Mouse (Mus musculus): Measurements from ENCODE around the gene Gucd1. TPM values are rescaled to one million over a fixed set of nuclear protein-coding genes. Genes with fewer than 3 reads are reported as not detected.

The Gucd1 gene
- polyA plus RNA-seq, 1 experiment from 2014 or later = 25.0 TPM

DNA sequence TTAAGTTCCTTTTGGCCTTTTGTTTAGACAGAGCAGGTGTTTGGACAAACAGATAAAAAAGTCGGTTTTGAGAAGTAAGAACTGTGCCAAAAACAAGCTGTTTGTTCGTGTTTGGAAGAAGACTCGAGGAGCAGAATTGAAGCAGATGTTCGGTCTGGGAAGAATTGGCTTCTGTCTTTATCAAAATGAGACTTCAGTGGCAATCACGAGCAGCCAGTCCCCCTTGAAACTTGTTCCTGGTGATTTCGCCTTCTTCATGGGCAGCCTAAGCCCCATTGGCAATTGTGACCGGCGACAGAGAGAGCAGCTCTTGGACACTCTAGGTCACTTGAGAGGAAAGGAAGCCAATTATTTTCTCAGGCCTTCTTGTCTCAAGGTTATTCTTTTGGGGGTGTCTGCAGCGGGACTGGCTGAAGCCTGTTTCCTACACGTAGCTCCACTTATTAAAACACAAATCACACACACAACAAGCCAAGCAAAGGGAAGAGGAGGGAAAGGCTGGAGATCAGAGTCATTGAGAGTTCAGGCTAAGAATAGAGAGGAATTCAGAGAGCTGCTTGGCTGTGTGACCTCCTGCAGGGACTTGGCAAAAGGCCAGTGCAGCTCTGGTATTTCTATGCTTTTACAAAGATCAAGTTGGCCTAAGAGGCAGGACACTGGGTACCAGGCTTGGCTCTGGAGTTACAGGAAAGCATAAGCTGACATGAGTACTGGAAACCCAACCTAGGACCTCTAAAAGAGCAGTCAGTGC lies 66.6 kb downstream of the Gucd1 start:
- H3K4me3 ChIP-seq = no peak overlapping the region
- no peak overlapping the region for H3K27ac ChIP-seq
- H3K9me3 ChIP-seq = no peaks in the 10 kb centered on the region
- peak; percentile 77 for ATAC-seq (ENCODE audit: low FRiP score, low read depth)
- 46% methylated on average over 10 of the region's 10 CpGs for WGBS
- H3K9ac ChIP-seq = no peak overlapping the region
- peaks cover 17% of the 10 kb centered on the region for H3K4me1 ChIP-seq
- H3K4me2 ChIP-seq (replicated peaks) = no peak overlapping the region
- H3K27me3 ChIP-seq (replicated peaks) = no peaks in the 10 kb centered on the region
- H3K36me3 ChIP-seq = no peaks in the 10 kb centered on the region

DNA sequence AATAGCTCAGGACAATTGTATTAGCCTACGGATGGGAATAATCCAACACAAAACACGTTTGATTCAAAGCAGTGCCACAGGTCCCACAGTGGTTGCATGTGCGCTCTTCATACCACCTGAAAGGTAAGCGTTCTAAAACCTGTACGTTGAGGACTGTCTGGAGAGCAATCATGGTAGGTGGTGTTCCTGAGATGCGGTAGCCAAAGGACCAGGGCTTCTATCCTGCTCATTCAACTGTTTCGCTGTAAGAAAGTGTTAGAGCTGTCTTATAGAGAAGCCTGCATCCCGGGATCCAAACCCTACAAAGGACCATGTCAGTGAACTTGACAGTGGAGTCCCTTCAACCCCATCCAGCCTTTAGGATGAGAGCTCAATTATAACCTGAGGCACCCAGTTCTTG lies 67.4 kb downstream of the Gucd1 start:
- H3K27ac ChIP-seq = no peak overlapping the region
- 93% methylated on average over 8 of the region's 8 CpGs for WGBS
- no peak overlapping the region for H3K4me3 ChIP-seq
- H3K9ac ChIP-seq = no peak overlapping the region
- H3K9me3 ChIP-seq = no peaks in the 10 kb centered on the region
- no peaks in the 10 kb centered on the region for H3K27me3 ChIP-seq (replicated peaks)
- no peaks in the 10 kb centered on the region for H3K36me3 ChIP-seq
- no peak overlapping the region for H3K4me2 ChIP-seq (replicated peaks)
- H3K4me1 ChIP-seq = peaks cover 17% of the 10 kb centered on the region
- no peak for ATAC-seq (ENCODE audit: low FRiP score, low read depth)

DNA sequence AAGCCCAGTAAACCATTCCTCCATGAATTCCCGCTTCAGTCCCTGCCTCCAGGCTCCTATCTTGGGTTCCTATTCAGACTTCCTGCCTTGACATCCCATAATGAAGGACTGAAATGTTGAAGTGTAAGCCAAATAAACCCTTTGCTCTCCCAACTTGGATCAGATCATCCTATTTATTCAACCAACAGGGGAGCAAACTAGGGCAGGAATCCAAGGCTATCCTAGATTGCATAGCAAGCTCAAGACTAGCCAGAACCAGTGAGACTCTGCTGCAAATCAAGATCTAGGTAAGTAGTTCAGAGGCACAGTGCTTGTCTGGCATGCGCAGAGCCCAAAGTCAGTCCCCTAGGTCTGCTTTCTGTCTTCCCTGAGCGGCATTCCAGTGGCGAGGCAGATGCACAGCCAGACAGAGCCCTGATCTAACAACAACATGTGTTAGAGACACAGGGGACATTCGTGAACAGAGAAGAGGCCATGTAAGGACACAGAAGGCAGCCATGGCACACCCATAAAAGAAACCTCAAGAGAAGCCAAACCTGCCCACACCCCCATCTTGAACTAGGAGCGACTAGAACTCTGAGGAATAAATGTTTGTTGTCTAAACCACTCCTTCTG lies 68.9 kb downstream of the Gucd1 start:
- H3K4me3 ChIP-seq = no peak overlapping the region
- WGBS = 80% methylated on average over 6 of the region's 6 CpGs
- no peaks in the 10 kb centered on the region for H3K9me3 ChIP-seq
- no peak overlapping the region for H3K9ac ChIP-seq
- H3K27me3 ChIP-seq (replicated peaks) = no peaks in the 10 kb centered on the region
- H3K4me2 ChIP-seq (replicated peaks) = no peak overlapping the region
- no peaks in the 10 kb centered on the region for H3K36me3 ChIP-seq
- no peak for ATAC-seq (ENCODE audit: low FRiP score, low read depth)
- no peak overlapping the region for H3K27ac ChIP-seq
- peaks cover 17% of the 10 kb centered on the region for H3K4me1 ChIP-seq

DNA sequence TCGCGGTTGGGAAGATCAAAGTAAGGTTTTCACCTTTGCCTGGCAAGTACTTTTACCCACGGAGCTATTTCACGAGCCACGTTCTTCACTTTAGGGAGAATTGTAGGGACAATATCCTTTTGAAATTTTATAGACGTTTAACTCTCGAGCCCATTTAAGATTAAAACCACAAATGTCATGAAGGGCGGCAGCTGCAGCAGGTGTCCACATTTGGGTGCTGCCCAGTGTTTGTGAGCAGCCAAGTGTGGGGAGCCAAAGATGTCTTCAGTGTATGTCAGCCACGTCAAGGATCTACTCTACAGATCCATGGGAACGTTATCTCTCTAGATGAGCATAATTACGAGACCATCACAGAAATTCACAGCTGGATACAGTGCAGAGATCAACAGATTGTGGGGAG lies 70.3 kb downstream of the Gucd1 start:
- no peak for ATAC-seq (ENCODE audit: low FRiP score, low read depth)
- Histone ChIP-seq H3K4me2 (replicated peaks) (no peak overlapping the region), H3K36me3 (no peaks in the 10 kb centered on the region), H3K9ac (no peak overlapping the region), H3K9me3 (no peaks in the 10 kb centered on the region), H3K4me1 (peaks cover 17% of the 10 kb centered on the region), H3K4me3 (no peak overlapping the region), H3K27me3 (replicated peaks) (no peaks in the 10 kb centered on the region), H3K27ac (no peak overlapping the region)
- WGBS = 84% methylated on average over 11 of the region's 11 CpGs

DNA sequence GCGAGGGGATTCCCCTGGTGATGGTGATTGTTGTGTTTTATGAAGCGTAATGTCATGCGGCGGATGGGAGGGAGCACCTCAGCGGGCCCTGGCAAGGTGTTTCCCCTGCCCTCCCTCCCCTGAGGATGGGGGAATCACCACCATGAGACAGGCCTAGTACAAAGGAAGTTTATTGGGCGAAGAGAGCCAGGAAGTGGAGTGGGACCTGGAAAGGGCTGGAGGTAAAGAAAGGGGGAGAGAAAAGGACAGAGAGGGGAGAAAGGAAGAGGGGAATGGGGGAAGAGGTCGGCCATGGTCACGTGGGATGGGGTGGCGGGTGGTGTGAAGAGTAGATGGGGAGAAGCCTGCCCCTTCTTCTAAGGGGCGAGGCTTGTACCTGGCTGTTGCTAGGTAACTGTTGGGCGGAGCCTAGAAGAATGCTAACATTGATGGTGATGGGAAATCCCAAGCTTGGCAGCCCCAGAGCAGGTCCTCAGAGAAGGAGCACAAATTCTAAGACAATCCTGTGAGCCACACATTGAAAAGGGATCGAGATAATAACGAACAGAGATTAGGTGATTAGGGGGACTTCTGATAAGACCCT lies 71.2 kb downstream of the Gucd1 start:
- Histone ChIP-seq H3K4me3 (no peak overlapping the region), H3K4me2 (replicated peaks) (no peak overlapping the region), H3K9me3 (no peaks in the 10 kb centered on the region), H3K4me1 (peaks cover 13% of the 10 kb centered on the region), H3K27me3 (replicated peaks) (no peaks in the 10 kb centered on the region), H3K36me3 (no peaks in the 10 kb centered on the region), H3K9ac (no peak overlapping the region), H3K27ac (no peak overlapping the region)
- 71% methylated on average over 13 of the region's 13 CpGs for WGBS
- ATAC-seq (ENCODE audit: low FRiP score, low read depth) = no peak

DNA sequence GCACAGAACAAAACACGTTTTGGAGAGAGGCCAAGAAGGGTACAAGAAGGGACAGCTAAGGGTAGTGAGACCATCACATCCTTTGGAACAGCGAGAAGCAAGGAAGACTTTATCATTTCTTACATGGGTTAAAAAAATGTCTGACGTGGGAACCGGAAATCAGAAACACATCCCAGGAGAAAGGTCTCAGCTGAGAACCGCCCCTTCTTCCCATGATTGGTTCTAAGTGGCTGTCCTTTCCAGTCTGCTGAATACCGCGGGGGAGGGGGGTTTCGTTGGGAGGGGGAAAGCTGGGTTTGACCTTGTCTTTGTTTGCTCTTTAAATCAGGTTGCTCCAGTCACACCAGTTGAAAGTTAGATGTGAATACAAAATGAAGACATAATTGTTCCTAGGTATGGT lies 72.7 kb downstream of the Gucd1 start:
- Histone ChIP-seq H3K36me3 (no peaks in the 10 kb centered on the region), H3K4me1 (no peaks in the 10 kb centered on the region; the same call in 1 of the 2 replicates), H3K27ac (no peak overlapping the region), H3K4me3 (no peak overlapping the region), H3K9ac (no peak overlapping the region), H3K9me3 (no peaks in the 10 kb centered on the region), H3K4me2 (replicated peaks) (no peak overlapping the region), H3K27me3 (replicated peaks) (no peaks in the 10 kb centered on the region)
- ATAC-seq (ENCODE audit: low FRiP score, low read depth) = no peak
- 65% methylated on average over 8 of the region's 8 CpGs for whole genome bisulfite sequencing

DNA sequence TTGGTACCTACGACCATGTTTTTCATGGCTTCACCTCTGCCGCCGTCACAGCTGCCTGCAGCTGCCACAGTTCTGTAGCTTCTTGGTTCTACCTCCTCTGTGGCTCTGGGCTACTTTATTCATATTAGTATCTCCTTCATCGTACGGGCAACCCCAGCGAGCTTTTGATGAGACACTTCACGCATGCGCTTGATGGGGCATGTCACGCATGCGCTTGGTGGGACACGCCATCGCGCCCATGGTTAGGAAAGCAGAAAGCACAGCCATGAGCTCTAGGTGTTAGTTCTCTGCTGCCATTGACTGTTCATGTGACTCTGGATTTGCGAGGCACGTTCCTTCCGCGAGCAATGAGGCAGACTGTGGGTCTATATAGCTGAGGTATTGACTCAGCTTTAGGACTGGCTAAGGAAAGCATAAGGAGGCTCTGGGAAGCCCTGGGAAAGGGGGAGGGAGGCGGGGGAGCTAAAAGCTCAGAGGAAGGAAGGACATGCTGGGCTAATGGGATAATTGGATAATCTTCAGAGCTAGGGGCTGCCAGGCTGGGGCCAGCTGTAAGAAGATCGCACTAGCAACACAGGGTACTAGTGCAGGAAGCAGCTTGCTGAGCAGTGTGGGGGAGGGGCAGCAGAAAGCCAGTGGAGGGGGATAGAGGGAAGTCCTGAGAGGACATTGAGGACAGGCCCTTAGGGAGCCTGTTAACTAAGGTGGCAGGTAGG lies 73.5 kb downstream of the Gucd1 start:
- Histone ChIP-seq H3K27me3 (replicated peaks) (no peaks in the 10 kb centered on the region), H3K4me2 (replicated peaks) (no peak overlapping the region), H3K9me3 (no peaks in the 10 kb centered on the region), H3K27ac (no peak overlapping the region), H3K36me3 (no peaks in the 10 kb centered on the region), H3K9ac (no peak overlapping the region), H3K4me1 (no peaks in the 10 kb centered on the region; the same call in 1 of the 2 replicates), H3K4me3 (no peak overlapping the region)
- 76% methylated on average over 19 of the region's 19 CpGs for WGBS
- ATAC-seq (ENCODE audit: low FRiP score, low read depth) = peak; percentile 48; the same call in 1 of the 2 replicates

DNA sequence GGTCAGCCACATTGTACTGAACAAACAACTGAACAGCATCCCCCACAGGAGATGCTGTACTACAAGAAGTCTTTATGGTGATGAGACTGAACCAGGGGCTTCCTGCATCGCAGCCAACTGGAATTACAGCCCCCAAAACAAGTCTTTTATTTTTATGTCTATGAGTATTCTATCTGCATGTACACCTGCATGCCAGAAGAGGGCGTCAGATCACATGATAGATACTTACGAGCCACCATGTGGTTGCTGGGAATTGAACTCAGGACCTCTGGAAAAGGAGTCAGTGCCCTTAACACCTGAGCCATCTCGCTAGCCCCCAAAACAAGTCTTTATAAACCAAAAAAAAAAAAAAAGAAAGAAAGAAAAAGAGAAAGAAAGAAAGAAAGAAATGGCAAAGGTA lies 74.8 kb downstream of the Gucd1 start:
- Histone ChIP-seq H3K4me2 (replicated peaks) (no peak overlapping the region), H3K27me3 (replicated peaks) (no peaks in the 10 kb centered on the region), H3K9ac (no peak overlapping the region), H3K27ac (no peak overlapping the region), H3K4me1 (peaks cover 4% of the 10 kb centered on the region; the same call in 1 of the 2 replicates), H3K36me3 (no peaks in the 10 kb centered on the region), H3K9me3 (no peaks in the 10 kb centered on the region), H3K4me3 (no peak overlapping the region)
- no peak for ATAC-seq (ENCODE audit: low FRiP score, low read depth)
- 82% methylated on average over 4 of the region's 4 CpGs for WGBS

DNA sequence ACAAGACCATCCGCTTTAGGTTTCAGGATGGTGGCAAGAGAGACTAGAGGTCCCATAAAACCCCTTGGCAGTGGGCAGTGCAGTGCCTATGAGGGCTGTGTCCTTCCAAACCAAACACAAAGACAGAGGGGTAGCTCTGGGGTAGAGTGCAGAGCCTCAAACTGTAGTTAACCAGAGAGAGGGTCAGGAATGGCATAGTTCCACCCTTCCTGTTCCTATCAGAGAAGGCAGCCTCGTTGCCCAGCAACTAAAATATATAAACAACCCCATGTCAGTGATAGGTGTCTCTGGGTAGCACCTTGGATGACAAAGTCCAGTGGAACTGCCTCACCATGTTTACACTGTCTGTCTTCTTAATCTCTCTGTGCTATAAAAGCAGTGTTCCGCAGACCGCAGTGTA lies 76.0 kb downstream of the Gucd1 start:
- no peak for ATAC-seq (ENCODE audit: low FRiP score, low read depth)
- H3K4me2 ChIP-seq (replicated peaks) = no peak overlapping the region
- no peak overlapping the region for H3K9ac ChIP-seq
- WGBS = 84% methylated on average over 4 of the region's 4 CpGs
- peaks cover 9% of the 10 kb centered on the region; the same call in 1 of the 2 replicates for H3K4me1 ChIP-seq
- H3K9me3 ChIP-seq = no peaks in the 10 kb centered on the region
- H3K27ac ChIP-seq = no peak overlapping the region
- H3K27me3 ChIP-seq (replicated peaks) = no peaks in the 10 kb centered on the region
- H3K36me3 ChIP-seq = no peaks in the 10 kb centered on the region
- H3K4me3 ChIP-seq = no peak overlapping the region

DNA sequence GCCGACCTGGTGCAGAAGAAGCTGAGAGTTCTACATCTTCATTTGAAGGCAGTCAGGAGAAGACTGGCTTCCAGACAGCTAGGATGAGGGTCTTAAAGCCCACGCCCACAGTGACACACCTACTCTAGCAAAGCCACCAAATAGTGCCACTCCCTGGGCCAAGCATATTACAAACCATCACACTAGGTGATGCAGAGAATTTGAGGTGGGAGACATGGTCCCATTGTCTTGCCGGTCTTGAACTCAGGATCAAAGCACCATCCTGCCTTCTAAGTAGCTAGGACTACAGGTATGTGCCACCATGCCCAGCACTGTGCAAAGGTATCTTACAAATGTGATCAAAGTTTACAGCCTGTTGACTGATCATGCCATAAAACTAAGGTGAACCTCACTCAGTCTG lies 77.0 kb downstream of the Gucd1 start:
- H3K4me3 ChIP-seq = no peak overlapping the region
- no peaks in the 10 kb centered on the region for H3K27me3 ChIP-seq (replicated peaks)
- no peak for ATAC-seq (ENCODE audit: low FRiP score, low read depth)
- no peaks in the 10 kb centered on the region for H3K9me3 ChIP-seq
- H3K27ac ChIP-seq = no peak overlapping the region
- H3K4me2 ChIP-seq (replicated peaks) = no peak overlapping the region
- WGBS = 85% methylated on average over 3 of the region's 3 CpGs
- peaks cover 9% of the 10 kb centered on the region; the same call in 1 of the 2 replicates for H3K4me1 ChIP-seq
- H3K36me3 ChIP-seq = no peaks in the 10 kb centered on the region
- H3K9ac ChIP-seq = no peak overlapping the region

DNA sequence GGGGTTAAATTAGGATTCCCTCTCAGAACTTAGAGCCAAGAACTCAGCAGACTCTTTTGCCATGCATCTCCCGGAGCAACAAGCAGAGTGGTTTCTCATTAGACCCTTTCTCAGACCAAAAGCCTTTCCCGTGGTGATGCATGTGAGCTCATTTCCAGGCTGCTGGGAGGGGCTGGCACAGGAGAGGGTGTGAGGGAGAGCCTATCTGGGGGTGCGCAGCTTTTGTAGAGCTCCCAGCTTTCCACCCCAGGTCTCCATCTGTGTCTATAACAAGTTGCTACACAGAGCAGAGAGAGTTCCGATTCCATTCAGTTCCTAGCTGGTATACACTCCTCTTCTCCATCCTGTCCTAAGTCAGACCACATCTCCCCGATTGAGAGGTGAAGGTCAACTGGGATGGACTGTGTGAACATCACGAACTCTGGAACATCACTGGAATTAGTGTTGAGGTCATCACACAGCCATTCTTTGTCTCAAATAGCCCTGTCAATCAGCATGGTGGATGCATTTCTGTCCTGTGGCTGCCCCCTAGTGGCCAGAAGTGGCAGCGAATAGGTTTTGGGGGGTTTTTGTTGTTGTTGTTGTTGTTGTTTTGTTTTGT lies 78.5 kb downstream of the Gucd1 start:
- Histone ChIP-seq H3K36me3 (no peaks in the 10 kb centered on the region), H3K4me1 (0 out of 2 replicates have a peak, but pooled peaks cover 9% of the 10 kb centered on the region), H3K9me3 (no peaks in the 10 kb centered on the region), H3K9ac (no peak overlapping the region), H3K27ac (no peak overlapping the region), H3K4me2 (replicated peaks) (no peak overlapping the region), H3K4me3 (no peak overlapping the region), H3K27me3 (replicated peaks) (no peaks in the 10 kb centered on the region)
- no peak for ATAC-seq (ENCODE audit: low FRiP score, low read depth)
- 50% methylated on average over 7 of the region's 7 CpGs for WGBS

Measured in neural tube, embryonic 12.5 days (tissue).